Mouse (Mus musculus): ENCODE measurements at regions not wholly inside any gene's neighbourhood (a gene's known extent, or its start where the extent isn't known, plus 50 kb on each side); places are given as distances from the start of the nearest gene placed in this dataset.

DNA sequence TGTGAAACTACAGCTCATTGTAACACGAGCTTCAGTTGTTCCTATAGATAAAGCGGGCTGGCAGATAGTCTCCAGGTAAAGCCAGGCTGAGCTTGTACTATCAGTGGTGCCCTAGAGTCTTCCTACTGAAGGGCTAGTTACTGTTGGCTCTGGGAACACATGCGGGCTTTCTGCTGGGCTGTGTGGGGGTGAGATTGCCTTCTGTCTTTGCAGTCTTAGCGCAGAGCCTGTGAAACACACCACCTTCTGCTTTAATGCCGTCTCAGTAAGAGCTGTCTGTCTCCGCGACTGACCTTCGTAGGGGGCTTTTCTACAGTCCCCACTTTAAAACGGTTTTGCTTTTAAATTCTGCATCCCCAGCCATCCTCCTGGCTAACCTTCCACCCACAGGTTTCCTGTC lies 76.7 kb downstream of the Trim29 start:
- DNase-seq (ENCODE audit: low spot score): no peak

DNA sequence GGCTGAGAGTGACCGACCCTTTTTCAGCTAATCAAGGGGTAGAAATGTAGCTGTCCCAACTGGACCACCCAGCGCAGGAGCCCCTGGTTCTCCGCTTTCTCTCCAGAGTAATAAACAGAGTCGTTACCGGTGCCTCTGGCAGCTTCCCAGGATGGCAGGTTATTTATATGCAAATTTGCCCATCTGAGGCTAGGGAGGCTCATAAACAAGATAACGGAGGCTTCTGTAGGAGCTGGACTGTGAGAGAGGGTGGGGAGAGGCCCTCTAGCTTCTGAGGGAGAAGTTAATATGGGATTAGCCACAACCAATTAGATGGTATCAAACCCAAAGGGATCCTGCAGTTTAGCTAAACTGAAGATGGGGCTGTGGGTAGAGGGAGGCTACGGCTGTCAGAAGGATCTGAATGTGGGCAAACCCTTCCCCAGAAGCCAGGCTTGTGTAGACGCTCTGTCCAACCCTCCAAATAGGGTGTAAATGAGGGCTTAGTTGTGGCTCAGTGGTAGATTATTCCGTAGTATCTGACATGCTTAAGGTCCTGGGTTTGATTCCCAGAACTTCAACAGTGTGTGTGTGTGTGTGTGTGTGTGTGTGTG lies 78.9 kb downstream of the Trim29 start:
- DNase-seq (ENCODE audit: low spot score): no peak

DNA sequence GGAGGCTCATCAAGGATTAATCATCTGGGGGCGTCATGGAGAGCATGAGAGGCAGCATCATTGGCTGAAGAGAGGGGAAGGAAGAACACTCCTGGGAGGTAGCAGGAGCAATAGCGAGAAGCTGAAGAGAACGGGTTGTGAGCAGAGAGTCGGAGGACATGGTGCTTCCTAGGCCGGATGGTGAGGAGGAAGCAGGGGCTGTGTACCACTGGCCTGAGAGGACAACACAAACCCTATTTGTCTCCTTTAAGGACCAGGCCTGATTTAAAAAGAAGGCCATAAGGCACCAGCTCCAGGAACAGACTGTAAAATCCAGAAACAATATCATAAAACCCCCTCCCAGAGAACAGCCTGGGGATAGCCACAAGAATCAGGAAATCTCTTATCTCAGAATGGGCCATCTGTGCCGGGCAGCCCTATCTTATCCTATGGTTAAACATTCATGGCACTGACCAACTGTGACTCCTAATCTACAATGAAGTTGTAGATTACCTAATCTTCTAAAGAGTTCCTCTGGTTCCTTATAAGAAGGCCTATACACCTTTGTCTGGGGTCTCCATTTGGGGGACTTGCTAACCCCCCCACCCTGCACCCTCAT lies 81.9 kb downstream of the Trim29 start:
- no peak for DNase-seq (ENCODE audit: low spot score)

DNA sequence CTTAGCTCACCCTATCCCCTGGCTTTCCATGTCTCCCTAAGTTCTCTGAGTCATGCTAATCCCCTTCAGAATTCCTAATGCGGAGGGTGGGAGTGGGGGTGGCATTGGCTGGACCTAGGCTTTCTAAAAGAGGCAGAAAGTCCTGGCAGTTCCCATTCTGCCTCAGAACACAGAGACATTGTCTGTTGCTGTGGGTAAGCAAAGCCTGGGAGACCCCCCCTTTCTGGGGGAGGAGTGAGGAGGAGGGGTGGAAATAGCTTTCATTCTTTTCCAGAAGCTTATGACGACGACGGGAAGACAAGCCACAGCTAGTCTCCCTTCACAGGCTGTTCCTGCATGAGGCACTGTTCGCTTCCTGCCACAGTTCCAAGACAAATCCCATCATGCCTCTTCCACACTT lies 83.6 kb downstream of the Trim29 start:
- DNase-seq (ENCODE audit: low spot score): no peak

DNA sequence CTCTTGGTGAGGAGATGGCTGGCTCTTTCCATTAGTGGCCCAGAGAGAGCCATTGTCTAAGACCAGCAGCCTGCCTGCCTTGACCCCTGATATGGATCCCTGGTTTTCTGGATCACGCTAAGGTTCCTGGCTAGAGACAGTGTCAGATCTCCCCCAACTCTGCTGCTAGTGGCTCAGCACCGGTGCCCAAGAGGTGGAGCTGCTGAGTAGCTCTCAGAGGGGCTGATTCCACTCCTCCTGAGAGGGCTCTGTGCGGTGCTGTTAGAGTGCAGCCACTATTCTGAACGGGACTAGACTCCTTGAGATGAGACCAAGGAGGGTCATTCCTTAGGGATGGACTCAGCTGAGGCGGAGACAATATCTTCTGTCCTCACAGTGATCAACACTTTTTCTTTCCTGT lies 84.6 kb downstream of the Trim29 start:
- no peak for DNase-seq (ENCODE audit: low spot score)

DNA sequence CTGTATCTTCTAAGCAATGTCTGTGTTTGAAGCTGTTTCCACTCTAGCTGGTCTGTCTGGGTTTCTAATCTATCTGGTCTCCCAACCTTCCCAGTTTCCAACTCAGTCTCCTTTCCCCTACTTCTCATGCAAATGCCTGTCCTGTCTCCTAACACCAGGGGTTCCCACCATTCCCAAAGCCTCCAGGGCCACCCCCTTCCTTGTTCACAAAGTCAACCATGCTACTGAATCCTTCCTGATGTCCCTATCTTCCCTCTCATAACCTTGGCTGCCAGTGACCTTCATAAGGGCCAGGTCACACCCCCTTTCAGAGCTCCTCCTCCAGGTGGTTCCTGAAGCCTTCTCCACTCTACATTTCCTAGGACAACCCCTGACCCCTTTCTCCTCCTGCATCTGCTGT lies 85.9 kb downstream of the Trim29 start:
- no peak for DNase-seq (ENCODE audit: low spot score)

DNA sequence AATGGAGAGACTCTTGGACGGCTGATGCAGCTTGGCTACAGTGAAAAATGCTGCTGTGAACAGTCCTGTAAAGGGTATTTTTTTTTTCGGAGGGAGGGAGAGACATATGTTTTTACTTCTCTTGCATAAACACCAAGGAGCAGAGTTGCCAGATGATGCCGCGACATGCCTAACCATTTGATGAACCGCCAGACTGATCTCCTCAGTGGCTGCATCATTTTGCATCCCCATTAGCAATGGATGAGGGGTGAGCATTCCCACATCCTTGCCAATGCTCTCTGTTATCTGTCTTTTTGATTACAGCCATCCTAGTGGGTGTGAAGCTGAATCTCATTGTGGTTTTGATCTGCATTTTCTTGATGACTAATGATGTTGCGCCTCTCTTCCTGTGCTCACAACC lies 97.8 kb downstream of the Trim29 start:
- no peak for DNase-seq (ENCODE audit: low spot score)

DNA sequence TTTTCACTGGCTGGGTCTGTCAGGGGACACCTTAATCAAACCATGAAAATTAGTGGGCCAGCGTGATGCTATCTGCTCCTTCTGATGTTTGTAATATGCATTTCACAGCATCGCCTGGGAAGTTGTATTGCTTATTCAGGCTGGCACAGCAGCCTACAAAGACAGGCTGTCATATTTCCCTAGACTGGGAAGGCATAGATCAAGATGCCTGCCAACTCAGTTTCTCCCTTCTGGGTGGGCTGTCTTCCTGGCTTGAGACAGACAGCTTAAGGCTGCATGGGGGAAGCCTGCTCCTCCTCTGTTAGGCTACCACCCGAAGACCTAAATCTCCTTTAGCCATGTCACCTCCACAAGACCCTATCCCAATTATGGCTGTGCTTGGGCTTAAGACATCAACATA lies 101.8 kb downstream of the Trim29 start:
- no peak for DNase-seq (ENCODE audit: low spot score)

DNA sequence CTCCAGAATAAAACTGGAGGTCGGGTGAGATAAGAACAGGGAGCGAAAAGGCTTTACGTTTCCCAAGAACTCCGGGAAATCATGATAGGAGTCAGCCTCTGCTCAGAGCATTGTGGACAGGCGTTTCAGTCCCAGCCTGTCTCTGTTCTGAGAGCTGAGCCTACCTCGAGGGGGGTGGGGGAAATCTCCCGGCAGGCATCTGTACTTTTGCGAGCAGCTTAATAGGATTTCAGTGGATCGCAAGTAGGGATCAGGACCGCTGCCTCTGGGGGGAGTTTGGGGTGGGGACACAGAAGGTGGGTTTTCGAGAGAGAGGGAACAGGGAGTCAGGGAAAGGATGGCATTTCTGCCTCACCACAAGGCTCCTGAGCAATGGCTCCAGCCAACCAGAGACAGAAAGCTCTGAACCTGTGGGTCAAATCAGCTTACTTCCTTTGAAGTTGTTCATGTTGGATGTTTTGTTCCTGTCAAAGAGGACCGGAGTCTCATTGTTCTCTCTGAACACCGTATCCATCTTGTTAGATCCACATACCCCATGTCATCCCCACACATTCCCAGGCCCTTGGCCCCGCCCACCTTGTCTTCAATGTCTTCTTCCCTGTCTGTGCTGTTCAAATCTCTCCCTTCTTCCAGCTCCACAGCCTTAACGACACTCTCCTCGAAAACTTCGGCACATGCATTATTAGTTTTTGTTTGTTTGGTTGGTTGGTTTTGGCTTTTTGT lies 109.5 kb downstream of the Trim29 start:
- no peak for DNase-seq (ENCODE audit: low spot score)

DNA sequence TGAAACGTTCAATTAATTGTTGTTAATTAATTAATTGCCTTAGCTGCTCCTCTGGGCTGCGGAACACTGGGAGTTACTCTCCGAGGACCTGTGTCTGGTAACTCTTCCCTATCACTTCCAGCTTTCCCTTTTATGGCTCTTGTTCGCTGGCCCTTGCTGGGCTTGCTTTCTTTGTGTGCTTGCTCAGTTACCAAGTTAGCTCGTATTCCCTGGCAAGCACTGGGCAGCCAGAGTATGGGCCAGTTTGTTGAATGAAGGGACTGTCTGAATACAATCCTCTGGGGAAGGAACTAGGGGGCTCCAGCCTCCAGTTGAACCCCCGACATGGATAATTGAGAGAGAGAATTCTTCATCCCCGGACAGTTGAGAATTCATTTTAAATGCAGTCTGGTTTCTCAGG lies 116.4 kb downstream of the Trim29 start:
- DNase-seq (ENCODE audit: low spot score): no peak

DNA sequence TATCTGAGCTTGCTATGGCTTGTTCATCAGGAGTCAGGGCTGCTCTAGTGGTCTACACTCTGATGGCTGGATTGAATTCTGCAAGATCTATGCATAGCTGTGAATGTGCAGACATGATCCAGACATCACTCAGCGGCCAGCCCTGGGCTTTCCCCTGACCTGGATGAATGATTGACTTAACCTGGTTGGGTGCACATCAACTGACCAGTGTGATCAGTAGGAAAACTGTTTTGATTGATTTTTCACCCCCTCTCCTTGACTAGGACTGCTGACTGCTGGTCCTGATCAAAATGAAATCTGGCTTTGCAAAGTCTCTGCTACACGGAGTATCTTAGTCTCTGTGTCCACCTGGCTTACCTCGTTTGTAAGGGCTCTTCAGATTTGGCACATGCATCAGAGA lies 123.3 kb downstream of the Trim29 start:
- no peak for DNase-seq (ENCODE audit: low spot score)

DNA sequence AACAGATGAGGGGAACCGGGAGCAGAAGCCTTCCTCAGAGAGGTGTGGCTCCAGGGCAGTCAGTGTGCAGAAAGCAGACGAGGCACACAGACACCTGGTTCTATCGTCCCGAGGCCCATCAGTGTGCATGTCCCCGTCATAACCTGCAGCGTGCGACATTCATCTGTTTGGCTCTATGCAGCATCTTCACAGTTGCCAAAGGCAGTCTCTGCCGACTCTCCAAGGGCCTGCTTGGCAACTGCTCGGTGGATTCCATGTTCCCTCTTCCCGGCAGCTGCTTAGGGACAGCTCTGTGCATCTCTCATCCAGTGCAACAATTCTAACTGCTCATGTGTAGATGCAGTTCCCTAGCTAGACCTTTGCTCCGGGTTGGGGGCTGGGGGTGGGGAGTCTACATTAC lies 127.8 kb downstream of the Trim29 start:
- DNase-seq (ENCODE audit: low spot score): no peak

DNA sequence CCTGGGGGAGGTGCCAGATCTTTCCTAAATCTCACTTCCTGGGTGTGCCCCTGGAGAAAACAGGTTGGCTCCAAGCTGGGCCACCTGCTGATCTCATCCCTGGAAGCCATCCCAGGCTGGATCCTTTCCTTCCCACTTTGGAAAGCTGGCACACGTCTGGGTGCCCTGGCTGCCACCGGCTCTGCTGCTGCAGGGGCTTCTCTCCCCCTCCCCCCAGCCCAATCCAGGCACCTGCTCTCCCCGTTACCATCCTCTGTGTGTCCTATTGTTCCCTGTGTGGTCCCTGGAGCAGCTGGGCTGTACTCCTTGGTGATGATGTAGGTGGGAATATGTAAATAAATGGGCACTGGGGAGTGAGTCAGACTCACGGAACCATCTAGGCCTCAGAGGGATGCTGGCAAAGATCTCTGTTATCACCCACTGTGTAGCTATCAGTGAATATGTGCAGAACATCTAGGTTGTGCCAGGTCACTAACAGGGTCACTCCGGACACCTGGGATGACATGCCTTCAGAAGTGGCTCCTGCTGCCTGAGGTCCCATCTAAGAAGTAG lies 130.4 kb downstream of the Trim29 start:
- no peak for DNase-seq (ENCODE audit: low spot score)

DNA sequence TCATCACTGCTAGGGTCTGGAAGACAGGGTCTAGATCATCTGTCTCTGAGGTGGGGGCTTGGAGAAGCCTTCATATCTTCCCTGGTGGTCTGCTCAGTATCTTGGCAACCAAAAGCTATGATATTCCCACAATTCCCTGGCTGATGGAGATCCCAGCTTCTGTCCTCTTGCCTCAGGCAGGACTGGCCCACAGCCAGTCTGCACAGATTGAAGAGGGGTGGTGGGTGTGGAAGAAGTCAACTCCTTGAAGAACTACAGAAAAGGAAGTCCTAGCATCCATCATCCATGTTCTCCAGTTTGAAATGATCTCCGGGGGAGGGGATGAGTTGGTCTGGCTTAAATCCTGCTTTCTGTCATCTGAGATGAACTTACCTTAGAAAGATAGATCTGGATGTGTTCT lies 134.8 kb downstream of the Trim29 start:
- DNase-seq (ENCODE audit: low spot score): no peak

DNA sequence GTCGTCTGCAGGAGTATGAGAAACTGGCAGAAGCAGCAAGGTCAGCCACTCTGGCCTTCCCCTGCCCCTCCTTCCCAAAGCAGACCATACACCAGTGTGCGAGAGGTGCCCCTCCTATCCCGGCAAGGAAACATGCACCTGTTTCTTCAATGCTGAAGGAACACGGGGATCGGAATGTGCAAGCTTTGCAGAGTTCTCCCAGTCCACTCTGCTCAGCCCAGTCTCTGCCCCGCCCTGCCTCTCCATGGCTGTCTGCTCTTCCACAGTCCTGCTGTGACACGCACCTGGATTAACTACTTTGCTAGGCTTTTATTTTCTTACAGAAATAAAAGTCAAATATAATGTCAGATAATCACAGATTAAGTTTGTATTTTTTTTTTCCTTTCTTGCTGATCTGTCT lies 136.7 kb downstream of the Trim29 start:
- no peak for DNase-seq (ENCODE audit: low spot score)

DNA sequence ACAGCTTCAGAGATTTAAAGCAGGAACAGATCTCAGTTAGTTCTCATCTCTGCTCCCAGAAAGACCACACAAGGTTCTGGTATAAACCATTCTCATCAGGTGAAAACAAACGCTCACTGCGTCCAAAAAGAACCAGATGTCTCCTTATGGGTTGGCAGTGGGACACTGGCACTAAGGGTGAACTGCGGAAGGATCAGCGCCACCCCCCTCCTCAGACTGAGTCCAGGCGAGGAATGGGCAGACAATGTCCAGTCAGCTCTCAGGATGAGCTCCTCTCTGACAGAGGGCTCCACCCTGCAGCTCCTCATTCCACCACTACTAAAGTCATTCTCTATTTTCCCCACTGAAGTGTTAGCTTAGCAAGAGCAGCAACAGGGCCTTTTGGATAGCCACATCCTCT lies 138.3 kb downstream of the Trim29 start:
- no peak for DNase-seq (ENCODE audit: low spot score)

DNA sequence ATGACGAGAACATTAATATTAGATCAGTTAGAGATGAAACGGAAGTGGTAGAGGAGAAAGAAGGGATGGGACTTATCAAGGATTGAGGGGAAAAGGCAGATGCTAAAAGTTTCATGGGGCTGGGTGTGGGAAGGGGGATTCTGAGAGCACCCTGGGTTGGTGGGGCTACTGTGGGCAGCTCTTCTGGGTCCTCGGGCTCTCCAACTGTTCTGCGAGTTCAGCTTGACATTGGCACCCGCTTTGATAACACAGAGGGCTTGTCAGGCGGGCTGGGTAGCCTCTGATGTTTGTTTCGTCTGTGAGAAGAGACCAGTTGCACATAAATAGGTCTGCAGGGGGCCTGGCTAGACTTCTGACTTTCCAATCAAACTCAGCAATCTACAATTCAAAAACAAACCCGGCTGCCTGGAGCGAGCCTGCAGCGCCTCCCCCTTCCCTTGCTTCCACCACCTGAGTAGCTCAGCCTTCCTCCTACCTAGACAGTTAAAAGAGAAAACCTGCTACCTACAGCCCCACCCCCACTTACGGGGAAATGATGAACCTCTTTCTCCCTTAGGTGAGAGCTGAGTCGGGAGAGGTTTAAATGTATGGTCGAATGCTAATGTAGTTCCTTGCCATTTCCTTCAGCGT lies 143.4 kb downstream of the Trim29 start:
- peak; percentile 16 for DNase-seq (ENCODE audit: low spot score)

DNA sequence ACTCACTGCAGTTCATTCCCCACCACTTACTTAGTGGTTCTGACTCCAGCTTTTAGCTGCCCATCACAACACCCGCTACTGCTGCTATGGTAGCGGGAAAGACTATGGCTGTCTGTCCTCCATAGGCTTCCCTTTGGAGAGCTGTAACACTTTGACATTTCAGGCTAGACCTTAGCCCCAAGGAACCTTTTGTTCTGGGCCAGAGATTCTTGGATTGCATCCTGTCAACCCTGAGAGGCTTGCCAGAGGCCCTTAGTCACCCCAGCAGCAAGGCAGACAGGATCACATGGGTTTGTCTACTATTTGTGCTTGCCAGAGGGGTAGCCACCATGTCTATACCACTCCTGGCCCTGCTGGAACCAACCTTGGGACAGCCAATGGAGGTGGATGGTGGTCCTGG lies 147.1 kb downstream of the Trim29 start:
- no peak for DNase-seq (ENCODE audit: low spot score)

DNA sequence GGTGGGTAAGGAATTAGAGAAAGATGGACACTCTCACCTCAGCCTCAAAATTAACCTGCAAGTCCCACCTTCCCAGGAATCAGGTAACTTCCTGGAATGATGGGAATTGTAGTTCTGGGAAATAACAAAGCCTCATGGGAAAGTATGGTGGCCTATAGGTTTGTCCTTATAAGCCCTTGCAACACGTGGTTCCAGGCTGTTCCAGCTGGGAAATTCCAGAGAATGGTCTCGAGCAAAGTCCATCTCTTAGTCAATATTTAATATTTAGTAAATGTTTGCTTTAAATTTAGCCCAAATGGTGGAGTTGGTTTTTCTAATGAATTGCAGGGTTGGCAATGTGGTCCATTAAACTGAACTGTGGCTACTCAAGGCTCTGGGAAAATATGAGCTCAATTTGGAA lies 150.5 kb downstream of the Trim29 start:
- DNase-seq (ENCODE audit: low spot score): no peak

DNA sequence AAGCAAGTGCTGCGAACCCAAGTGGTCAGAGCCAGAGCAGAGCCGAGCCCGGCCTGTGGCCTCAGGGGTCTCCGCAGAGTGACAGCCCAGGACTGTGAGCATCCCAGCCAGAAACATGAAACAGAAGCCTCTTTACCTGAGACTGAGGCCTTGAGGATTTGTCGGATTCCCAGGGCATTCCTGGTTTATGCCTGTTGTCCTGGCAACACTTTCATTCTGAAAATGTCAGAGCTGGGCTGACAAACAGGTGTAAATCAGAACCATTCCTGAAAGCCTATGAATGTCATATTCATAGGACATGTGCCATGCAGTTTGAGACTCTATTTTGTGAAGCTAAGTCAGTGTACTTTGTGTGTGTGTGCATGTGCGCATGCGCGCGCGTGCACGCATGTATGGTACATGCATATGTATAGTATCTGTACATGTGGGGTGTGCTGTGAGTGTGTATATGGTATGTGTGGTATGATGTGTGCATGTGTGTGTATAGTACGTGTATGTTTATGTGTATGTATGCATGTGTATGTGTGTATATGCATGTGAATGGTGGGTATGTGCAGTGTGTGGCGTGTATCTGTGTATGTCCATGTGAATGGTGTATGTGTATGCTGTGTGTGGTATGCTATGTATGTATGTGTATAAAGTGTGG lies 152.9 kb downstream of the Trim29 start:
- DNase-seq (ENCODE audit: low spot score): no peak

DNA sequence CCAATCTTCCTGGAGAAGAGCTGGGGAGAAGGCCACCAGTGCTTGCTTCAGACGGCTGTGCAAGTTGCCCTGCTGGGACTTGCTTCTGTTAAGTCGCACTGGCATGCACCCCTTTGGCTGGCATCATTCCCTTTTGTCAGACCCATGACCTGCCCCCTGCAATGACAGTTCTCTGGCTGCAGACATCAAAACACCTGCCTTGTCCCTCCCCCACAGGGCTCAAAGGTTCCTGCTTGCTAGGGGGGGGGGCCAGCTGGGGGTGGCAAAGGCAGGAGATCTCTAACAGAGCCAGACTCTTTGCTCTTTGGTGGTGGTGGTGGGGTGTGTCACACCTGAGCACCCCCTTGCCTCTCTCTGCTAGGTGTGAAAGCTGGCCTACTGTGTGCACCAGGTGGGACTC lies 154.5 kb downstream of the Trim29 start:
- no peak for DNase-seq (ENCODE audit: low spot score)

DNA sequence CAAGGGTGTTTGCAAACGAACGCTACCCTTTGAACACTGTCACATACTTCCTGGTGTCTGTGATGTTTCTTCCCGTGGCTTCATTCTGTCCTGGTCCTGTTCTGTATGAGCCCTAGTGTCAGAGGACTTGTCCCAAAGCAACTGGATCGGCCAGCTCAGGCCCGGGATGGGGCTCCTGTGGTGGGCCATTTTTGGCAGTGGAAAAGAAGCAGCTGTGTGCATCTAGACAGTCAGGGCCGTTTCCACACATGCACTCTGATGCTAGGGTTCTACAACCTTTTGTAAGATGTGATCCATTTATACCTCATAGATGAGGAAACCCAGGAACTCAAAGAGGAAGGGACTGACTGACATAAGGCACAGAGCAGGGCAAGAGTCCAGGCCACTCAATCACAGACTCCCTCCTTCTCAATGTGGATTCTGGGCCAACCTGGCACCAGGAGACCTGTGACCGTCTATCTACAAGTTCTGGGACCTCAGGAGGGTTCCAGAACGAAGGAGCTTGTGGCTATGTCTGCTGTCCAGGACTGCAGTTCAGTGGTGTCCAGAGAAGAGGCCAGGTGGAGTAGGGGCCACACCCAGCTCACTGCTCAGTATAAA lies 155.2 kb downstream of the Trim29 start:
- no peak for DNase-seq (ENCODE audit: low spot score)

Data from ovary, adult 18-20 months (tissue).